Mouse (Mus musculus) kidney, adult 11 months (tissue): ENCODE data around the gene Prkag1.

ENCODE experiments used
- DNase-seq: peaks from one replicate; pipeline ENCODE4 v3.0.0; 2022

Gene Prkag1

DNA sequence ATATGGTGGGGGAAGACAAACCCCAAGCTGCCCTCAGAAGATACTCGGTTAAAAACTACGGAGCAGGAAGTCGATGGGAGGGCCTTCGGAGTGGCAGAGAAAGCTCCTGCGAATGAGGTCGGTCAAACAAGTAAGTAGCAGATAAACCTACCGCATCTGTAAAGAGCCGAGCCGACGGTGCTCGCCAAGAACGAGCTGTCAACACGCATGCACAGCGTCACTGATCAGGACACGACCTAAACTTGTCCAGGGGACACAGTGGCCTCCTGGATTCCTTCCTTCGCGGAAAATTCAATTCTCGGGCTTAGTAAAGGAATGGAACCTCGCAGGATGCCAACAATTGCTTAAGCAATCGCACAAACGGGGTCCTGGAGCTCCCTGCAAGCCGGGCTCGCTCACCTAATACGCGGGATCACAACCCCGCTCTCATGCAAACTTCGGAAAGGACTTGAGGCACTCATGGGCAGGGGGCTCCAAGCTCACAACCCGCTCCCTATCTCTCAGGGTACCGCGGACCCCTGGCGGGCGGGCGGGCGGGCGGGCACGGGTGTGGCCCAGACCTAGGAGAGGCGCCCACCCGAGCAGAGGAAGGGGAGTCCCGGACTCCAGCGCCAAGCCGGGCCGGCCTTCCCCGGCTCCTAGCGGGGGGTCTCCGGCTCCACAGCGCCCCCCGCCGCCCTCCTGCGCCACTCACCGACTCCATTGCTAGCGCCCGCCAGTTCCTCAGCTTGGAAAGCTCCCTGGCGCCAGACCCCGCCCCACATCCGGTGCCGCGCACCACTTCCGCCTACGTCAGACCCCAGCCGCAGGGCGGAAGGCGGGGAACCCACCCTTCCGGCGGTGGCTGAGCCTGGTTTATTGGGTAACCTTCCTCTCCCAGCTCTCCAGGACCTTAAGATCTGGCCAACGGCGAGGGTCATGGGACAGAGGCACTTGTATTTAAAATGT, at the start of gene Prkag1:
Gene Prkag1, minus strand, starts transcription at position 786 of the 948 bp plus-strand sequence.
- DNase-seq, result peak; percentile 95

- peak; percentile 49 for DNase-seq
Measured at GRCm38 (mm10) chr15:98877331-98877730, 46.0 kb upstream of the Prkag1 start.

DNA sequence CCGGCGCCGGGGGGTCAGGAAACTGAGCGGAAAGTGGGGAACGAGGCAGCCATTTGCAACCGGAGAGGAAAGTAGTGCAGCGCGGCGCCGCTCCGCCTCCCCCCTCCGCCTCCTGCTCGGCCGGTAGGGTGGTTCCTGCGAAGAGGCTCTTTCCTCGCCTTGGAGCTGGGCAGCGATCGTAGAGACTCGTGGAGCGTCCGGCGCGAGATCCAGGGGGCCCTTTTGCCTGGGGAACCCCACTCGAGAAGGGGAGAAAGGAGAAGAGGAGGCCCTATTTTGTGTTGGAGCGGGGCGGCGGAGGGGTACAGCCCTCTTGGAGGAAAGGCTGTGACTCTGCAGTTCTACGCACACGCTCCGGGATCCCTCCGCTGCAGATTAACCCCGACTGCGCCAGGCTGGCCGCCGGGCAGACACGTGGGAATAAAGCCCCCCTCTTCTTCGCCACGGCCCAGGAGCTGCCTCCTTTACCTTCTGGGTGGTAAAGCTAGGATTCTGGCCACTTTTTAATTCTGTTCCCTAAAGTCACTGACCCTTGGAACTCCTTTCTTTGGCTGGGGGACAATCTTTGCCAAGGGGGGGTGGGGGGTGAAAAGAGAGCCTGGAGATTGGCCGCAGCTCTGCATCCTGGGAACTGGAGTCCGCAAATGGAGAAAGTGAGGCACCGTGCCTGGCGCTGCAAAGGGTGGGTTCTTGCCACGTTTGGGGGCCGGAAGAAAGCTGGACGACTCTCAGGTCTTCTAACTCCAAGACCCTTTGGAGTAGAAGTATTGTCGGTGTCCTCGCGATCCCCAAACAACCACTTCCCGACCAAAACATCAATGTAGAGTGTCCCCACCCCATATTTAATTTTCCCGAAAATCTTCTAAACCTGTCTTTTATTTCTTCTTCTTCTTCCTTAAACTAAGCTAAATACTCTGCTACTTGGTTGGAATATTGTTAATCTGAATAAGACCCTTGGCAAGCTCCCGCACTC, 40.9 kb upstream of the Prkag1 start:
- DNase-seq, result peak; percentile 92

- no peak for DNase-seq
Measured at GRCm38 (mm10) chr15:98871070-98871915, 40.0 kb upstream of the Prkag1 start, which contains the start of gene Kmt2d. TSS of gene Kmt2d (minus strand) at chr15:98871204.

DNA sequence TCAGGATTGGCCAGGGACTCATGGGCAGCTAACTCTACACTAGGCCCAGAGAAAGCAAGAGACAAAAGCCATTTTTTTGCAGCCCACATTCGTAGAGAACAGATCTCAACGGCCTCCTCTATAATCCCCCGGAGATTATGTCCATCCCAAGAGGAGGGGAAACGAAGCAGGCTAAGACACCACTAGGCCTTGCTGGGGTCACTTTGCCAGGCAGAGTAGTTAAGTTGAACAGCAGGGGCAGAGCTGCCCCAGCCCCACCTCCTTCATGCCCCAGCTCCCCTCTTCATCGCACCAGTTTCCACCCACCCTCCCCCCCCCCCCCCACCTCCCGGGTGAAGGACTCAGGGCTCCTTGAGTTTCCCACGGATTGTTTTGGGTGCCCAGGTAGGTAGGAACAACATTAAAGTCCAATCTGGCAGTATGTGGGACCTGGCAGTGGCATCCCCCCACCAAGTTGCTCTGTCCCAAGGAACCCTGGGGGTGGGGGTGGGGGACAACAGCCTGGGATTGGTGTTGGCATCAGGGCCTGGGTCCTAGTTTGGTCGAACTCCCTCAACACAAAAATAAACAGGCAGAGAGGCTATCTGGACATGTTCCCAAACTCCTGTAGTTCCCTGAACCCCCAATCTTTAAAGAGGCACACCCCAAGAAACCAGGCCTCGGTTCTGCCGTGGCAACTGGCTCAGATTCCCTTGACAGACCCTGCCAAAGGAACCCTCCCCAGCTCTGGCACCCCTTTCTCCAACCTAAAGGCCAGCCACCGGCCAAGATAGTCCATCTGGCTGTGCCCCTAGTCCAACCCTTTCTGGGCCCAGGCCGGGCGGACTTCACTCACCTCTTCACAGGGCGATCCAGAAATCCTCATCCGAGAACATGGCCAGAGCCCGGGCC, 39.1 kb upstream of the Prkag1 start:
- DNase-seq, result peak; percentile 57

- DNase-seq, result no peak
Measured at GRCm38 (mm10) chr15:98869342-98870178, 38.2 kb upstream of the Prkag1 start.

DNA sequence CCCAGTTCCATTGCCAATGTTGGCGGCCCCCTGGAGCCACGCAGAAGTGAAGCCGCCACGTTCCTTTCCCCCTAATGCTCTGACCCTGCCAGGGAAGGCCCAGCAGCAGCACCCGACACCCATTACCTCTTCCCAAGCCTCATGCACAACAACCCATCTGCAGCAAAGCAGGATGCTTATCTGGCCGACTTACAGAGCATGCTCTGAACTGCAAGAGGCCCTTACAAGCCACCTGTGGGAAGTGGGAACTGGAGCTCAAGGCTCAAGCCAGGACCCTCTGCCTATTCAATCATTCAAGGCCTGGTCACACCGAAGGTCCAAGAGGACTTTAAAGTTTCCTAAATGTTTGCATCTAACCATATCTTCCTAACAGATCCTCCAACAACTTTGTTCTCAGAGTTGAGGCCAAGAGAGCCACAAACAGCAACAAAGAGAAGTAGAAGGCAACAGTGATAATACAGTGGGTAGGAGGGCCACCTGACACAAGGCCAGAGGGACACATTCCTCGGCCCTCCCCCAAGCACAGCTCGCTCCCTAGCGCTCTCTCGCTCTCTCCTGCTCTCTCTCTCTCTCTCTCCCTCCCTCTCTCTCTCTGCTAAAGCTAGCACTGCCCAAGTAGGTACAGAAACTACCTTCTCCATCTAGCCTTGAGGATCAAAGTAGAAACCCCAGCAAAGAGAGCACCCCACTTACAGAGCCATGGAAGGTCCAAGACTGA, 37.2 kb upstream of the Prkag1 start:
- no peak for DNase-seq

DNA sequence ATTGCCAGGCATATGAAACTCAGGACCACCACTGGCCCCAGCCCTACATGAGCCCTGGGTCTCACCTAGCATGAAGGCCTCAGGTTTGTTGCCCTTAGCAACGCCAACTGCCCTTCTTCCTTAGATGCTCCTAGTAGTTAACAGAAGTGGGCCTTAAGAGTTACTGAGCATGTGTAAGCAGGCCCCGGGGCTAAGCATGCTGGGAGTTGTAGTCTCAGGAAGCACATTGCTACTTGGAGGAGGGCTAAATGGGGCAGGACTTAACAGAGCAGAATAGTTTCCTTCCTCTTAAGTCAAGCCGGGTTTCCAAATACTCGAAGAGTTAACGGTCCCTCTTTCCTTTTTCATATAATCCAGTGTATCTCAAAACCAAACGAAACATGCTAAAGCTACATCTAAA, 36.0 kb upstream of the Prkag1 start:
- DNase-seq, result peak; percentile 72

DNA sequence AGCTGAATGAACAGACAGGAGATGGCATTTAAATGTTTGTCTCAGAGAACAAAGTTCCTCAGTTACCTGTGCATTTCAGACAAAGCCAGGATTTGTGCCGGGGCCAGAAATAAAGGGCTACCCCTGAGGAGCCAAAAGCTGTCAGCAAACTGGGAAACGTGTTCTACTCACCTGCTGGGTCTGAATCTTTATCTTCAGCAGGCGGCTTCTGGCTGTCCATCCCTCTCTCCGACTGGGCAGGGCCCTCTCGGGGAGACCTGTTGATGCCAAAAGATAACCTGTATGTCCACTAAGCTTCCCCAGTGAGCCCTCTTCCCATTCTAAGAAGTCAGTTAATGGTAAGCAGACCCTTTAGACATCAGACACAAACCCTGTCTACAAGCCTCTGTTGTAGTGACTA, 35.2 kb upstream of the Prkag1 start:
- DNase-seq, result no peak

- no peak for DNase-seq
Measured at GRCm38 (mm10) chr15:98865771-98866170, 34.5 kb upstream of the Prkag1 start.

- no peak for DNase-seq
Measured at GRCm38 (mm10) chr15:98864951-98865350, 33.6 kb upstream of the Prkag1 start.

DNA sequence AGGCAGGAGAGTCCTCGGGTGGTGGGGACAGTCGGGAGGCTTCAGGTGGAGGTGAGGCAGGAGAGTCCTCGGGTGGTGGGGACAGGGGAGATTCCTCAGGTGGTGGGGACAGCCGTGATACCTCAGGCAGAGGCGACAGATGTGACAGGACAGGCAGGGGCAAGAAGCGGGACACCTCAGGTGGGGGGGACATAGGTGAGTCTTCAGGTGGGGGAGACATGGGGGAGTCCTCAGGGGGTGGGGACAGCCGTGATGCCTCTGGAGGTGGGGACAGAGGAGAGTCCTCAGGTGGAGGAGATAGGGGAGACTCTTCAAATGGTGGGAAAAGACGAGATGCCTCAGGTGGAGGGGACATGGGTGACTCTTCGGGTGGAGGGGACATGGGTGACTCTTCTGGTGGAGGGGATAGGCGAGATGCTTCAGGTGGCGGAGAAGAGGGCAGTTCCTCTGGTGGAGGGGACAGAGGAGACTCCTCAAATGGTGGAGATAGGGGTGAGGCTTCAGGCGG, 32.2 kb upstream of the Prkag1 start:
- no peak for DNase-seq

- no peak for DNase-seq
Measured at GRCm38 (mm10) chr15:98861701-98862410, 30.5 kb upstream of the Prkag1 start.

- DNase-seq, result no peak
Measured at GRCm38 (mm10) chr15:98860921-98861320, 29.6 kb upstream of the Prkag1 start.

- no peak for DNase-seq
Measured at GRCm38 (mm10) chr15:98859319-98860043, 28.2 kb upstream of the Prkag1 start.

- no peak for DNase-seq
Measured at GRCm38 (mm10) chr15:98854214-98854613, 22.9 kb upstream of the Prkag1 start.

GRCm38 (mm10) chr15:98853161-98853937, 22.0 kb upstream of the Prkag1 start:
- DNase-seq, result no peak
